Mouse (Mus musculus): ENCODE measurements around the gene Mxd4. TPM values are rescaled to one million over a fixed set of nuclear protein-coding genes. Genes with fewer than 3 reads are reported as not detected.

Mxd4 gene
- polyA plus RNA-seq, 1 experiment from 2014 or later = 21.2 TPM

DNA sequence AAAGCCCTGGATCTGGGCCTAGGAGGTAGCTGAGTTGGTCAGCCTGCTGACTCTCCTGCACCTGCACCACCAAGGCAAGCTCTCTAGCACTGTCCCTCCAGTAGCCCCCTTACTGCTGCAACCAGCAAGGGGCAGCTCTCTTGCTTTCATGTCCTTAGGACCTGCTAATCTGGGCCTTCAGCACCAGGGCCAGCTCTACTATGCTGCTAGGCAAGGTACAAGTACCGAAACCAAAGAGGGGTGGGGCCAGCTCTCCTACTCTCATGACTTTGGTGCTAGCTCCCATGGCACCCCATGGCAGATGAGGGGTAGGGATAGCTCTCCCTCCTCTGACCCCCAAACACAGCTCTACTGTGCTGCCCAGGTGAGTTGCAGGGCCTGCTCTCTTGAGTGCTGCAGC, 63.4 kb downstream of the Mxd4 start:
- ATAC-seq (ENCODE audit: low FRiP score, low TSS enrichment) = no peak
- Histone ChIP-seq H3K4me2 (replicated peaks; ENCODE audit: low read depth) (no peak overlapping the region), H3K27ac (replicated peaks) (no peak overlapping the region), H3K9ac (ENCODE audit: low read length) (no peak overlapping the region), H3K4me3 (ENCODE audit: low read depth, low read length) (no peak overlapping the region), H3K27me3 (ENCODE audit: control insufficient read depth, insufficient read depth, low read length) (no peaks in the 10 kb centered on the region), H3K4me1 (replicated peaks; ENCODE audit: control insufficient read depth, insufficient read depth) (no peaks in the 10 kb centered on the region), H3K9me3 (ENCODE audit: control insufficient read depth, low read length) (no peaks in the 10 kb centered on the region), H3K36me3 (ENCODE audit: control insufficient read depth, insufficient read depth, low read length) (no peaks in the 10 kb centered on the region)
- peak; percentile 18 for DNase-seq (ENCODE audit: low spot score)
- 0% methylated on average over 1 of the region's 1 CpGs for WGBS
- TF ChIP-seq EP300 (optimal IDR thresholded peaks at IDR 0.05) (no peak), CTCF (IDR thresholded peaks at IDR 0.05; ENCODE audit: low read depth) (no peak)

Other genes starting within 250 kb of the Mxd4 start
- gene Gm1673, start 204.3 kb downstream of the Mxd4 start, polyA plus RNA-seq (2015; fragmentation: Nextera tagmentation; extraction: Ambion mirVana) = 27.7 and 28.5 TPM in 2 replicates
- gene Nat8l, start 191.7 kb downstream of the Mxd4 start, polyA plus RNA-seq (2015; fragmentation: Nextera tagmentation; extraction: Ambion mirVana) = 0.13 and 0.15 TPM in 2 replicates
- 0.07 and 0.19 TPM in 2 replicates for gene Poln, start 18.3 kb downstream of the Mxd4 start, polyA plus RNA-seq (2015; fragmentation: Nextera tagmentation; extraction: Ambion mirVana)
- gene Haus3, start 18.2 kb downstream of the Mxd4 start, polyA plus RNA-seq (2015; fragmentation: Nextera tagmentation; extraction: Ambion mirVana) = 10.8 and 12.3 TPM in 2 replicates
- 0.27 and 0.29 TPM in 2 replicates for gene Zfyve28, start 100.7 kb upstream of the Mxd4 start, polyA plus RNA-seq (2015; fragmentation: Nextera tagmentation; extraction: Ambion mirVana)
- gene Cfap99, start 100.9 kb upstream of the Mxd4 start, polyA plus RNA-seq (2015; fragmentation: Nextera tagmentation; extraction: Ambion mirVana) = 0.04 TPM in 1 of 2 replicates, not detected in the other
- gene Rnf4, start 148.6 kb upstream of the Mxd4 start, polyA plus RNA-seq (2015; fragmentation: Nextera tagmentation; extraction: Ambion mirVana) = 85.2 and 85.7 TPM in 2 replicates
- gene Fam193a, start 182.2 kb upstream of the Mxd4 start, polyA plus RNA-seq (2015; fragmentation: Nextera tagmentation; extraction: Ambion mirVana) = 3.2 and 3.5 TPM in 2 replicates

All from stomach, postnatal 0 days (tissue).